Mouse (Mus musculus): ENCODE measurements around the gene Unc13a.

GRCm38 (mm10) chr8:71716561-71717053 is 45.0 kb upstream of the Unc13a start:
- TF ChIP-seq USF1 (IDR thresholded peaks at IDR 0.05; ENCODE audit: low read depth) (no peak), CTCF (IDR thresholded peaks at IDR 0.05; ENCODE audit: control insufficient read depth, insufficient read depth, insufficient read length) (no peak), FOSL1 (IDR thresholded peaks at IDR 0.05; ENCODE audit: insufficient read depth, low read length, poor library complexity, severe bottlenecking) (no peak), MAX (IDR thresholded peaks at IDR 0.05) (no peak), CEBPB (IDR thresholded peaks at IDR 0.05; ENCODE audit: low read depth) (no peak)
